Mouse (Mus musculus): Measurements from ENCODE around the gene Gm45902. TPM values are rescaled to one million over a fixed set of nuclear protein-coding genes. Genes with fewer than 3 reads are reported as not detected.

The Gm45902 gene
- polyA plus RNA-seq, 1 experiment from 2014 or later = 4.5 TPM

Other genes with a start within 250 kb of the Gm45902 start
- gene Nmt2, start 228.6 kb downstream of the Gm45902 start, polyA plus RNA-seq (2015; fragmentation: Nextera tagmentation; extraction: Ambion mirVana) = 24.9 and 28.8 TPM in 2 replicates
- 18.0 and 19.5 TPM in 2 replicates for gene Rpp38, start 180.1 kb downstream of the Gm45902 start, polyA plus RNA-seq (2015; fragmentation: Nextera tagmentation; extraction: Ambion mirVana)
- gene Acbd7, start 176.6 kb downstream of the Gm45902 start, polyA plus RNA-seq (2015; fragmentation: Nextera tagmentation; extraction: Ambion mirVana) = 1.5 and 2.6 TPM in 2 replicates
- 0.08 and 0.33 TPM in 2 replicates for gene Olah, start 115.6 kb downstream of the Gm45902 start, polyA plus RNA-seq (2015; fragmentation: Nextera tagmentation; extraction: Ambion mirVana)
- gene Meig1, start 90.1 kb downstream of the Gm45902 start, polyA plus RNA-seq (2015; fragmentation: Nextera tagmentation; extraction: Ambion mirVana) = 1.5 and 1.9 TPM in 2 replicates
- 16.4 and 21.2 TPM in 2 replicates for gene Dclre1c, start 88.7 kb downstream of the Gm45902 start, polyA plus RNA-seq (2015; fragmentation: Nextera tagmentation; extraction: Ambion mirVana)
- 10.6 and 11.6 TPM in 2 replicates for gene Suv39h2, start 37.8 kb downstream of the Gm45902 start, polyA plus RNA-seq (2015; fragmentation: Nextera tagmentation; extraction: Ambion mirVana)
- 137 and 138 TPM in 2 replicates for gene Hspa14, start within 50 bp of the Gm45902 start, polyA plus RNA-seq (2015; fragmentation: Nextera tagmentation; extraction: Ambion mirVana)
- gene Cdnf, start 240 bp upstream of the Gm45902 start, polyA plus RNA-seq (2015; fragmentation: Nextera tagmentation; extraction: Ambion mirVana) = 0.26 and 0.36 TPM in 2 replicates
- gene Fam107b, start 57.7 kb upstream of the Gm45902 start, polyA plus RNA-seq (2015; fragmentation: Nextera tagmentation; extraction: Ambion mirVana) = 98.3 and 115 TPM in 2 replicates